Mouse (Mus musculus) kidney, adult 18-20 months (tissue): ENCODE results near the gene Apobec3.

Source experiments
- DNase-seq: peaks from one replicate; pipeline ENCODE4 v3.0.0; 2021

The Apobec3 gene

GRCm38 (mm10) chr15:79952504-79953231 is 61.2 kb downstream of the Apobec3 start:
- no peak for DNase-seq

GRCm38 (mm10) chr15:79953470-79953869 is 62.0 kb downstream of the Apobec3 start:
- no peak for DNase-seq

- DNase-seq, result no peak
These were observed 65.1 kb downstream of the Apobec3 start for GRCm38 (mm10) chr15:79956559-79956958.

- no peak for DNase-seq
These were observed 67.0 kb downstream of the Apobec3 start for GRCm38 (mm10) chr15:79958418-79958817.

GRCm38 (mm10) chr15:79961366-79961921 is 70.0 kb downstream of the Apobec3 start:
- DNase-seq, result no peak

GRCm38 (mm10) chr15:79962661-79963060 is 71.2 kb downstream of the Apobec3 start:
- DNase-seq, result no peak

- no peak for DNase-seq
These were observed 72.9 kb downstream of the Apobec3 start for GRCm38 (mm10) chr15:79964376-79964775.
